Mouse (Mus musculus) small intestine, adult 2 months (tissue): ENCODE results near the gene Wwox.

Experiments
- CTCF ChIP-seq: fragments of 200-500 bp; IDR thresholded peaks from 2 replicates; pipeline ENCODE4 v1.5.1; 2012; ENCODE audit warnings: low read depth, mild to moderate bottlenecking, control low read depth, inconsistent platforms, low read length, moderate library complexity, mixed read lengths; ENCODE audit not compliant: insufficient replicate concordance, insufficient read length; ENCODE audit errors: extremely low read depth
- POLR2A ChIP-seq: fragments of 200-500 bp; IDR thresholded peaks from 2 replicates; pipeline ENCODE4 v1.6.1; 2012; ENCODE audit warnings: low read depth, mild to moderate bottlenecking, control low read depth, inconsistent platforms, low read length, moderate library complexity

GRCm38 (mm10) chr8:115114498-115114897, 675.0 kb downstream of the Wwox start:
- TF ChIP-seq CTCF, result no peak
- TF ChIP-seq POLR2A, result no peak
